Mouse (Mus musculus): ENCODE results near the gene 1700020N01Rik. TPM values are rescaled to one million over a fixed set of nuclear protein-coding genes. Genes with fewer than 3 reads are reported as not detected.

1700020N01Rik gene
- polyA plus RNA-seq, 1 experiment from 2014 or later, result 0.26 TPM

DNA sequence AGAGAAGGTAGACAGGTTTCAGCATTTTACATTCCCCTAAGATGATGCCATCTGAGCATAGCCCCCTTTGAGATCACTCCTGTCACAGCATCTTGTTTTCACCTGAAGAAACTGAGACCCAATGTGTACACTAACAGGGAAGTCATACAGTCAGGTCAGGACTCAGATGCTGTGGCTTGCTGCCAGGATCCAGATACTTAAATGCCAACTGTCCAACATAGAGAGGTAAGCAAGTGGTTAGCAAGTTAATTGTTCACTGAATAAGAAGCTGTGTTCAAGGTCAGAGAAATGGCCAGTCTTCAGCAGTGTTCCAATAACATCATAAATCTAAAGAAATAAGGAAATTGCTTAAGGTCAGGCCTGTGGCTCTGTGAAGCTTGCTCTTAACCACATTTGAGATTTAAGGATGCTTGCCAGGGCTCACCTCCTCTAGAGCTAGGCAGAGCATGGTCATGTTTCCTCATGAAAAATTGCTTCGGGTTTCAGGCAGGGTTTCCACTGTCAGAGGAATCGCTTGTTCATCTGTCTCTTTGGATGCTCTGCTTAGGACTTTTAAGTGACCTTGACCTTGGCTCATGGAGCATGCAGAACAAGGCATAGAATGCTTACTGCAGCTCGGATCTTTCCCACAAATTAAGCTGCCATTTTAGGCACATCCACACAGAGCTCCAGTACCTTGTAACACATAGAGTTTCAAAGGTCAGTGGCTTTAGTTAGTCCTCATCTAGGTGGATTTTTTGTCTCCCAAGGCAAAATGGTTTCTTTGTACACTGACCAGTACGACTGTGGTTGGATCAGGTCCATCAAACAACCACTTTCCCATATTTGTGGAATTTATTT, 20.3 kb downstream of the 1700020N01Rik start:
- no peak overlapping the region for H3K27ac ChIP-seq (ENCODE audit: low read length)
- no peak for ATAC-seq (replicated peaks; ENCODE audit: extremely low read depth, insufficient read depth, low FRiP score)
- 82% methylated on average over 4 of the region's 4 CpGs for whole genome bisulfite sequencing
- no peaks in the 10 kb centered on the region for H3K36me3 ChIP-seq (ENCODE audit: control insufficient read depth, insufficient read depth)
- no peaks in the 10 kb centered on the region for H3K9me3 ChIP-seq (replicated peaks; ENCODE audit: control insufficient read depth, low read length)
- H3K9ac ChIP-seq (ENCODE audit: low read length), result no peak overlapping the region
- H3K4me2 ChIP-seq (ENCODE audit: low read depth, low read length), result no peak overlapping the region
- H3K4me1 ChIP-seq (ENCODE audit: control insufficient read depth, insufficient read depth, low read length), result no peaks in the 10 kb centered on the region
- H3K27me3 ChIP-seq (ENCODE audit: control insufficient read depth, insufficient read depth, low read length), result no peaks in the 10 kb centered on the region
- no peak overlapping the region for H3K4me3 ChIP-seq (ENCODE audit: low read length)

DNA sequence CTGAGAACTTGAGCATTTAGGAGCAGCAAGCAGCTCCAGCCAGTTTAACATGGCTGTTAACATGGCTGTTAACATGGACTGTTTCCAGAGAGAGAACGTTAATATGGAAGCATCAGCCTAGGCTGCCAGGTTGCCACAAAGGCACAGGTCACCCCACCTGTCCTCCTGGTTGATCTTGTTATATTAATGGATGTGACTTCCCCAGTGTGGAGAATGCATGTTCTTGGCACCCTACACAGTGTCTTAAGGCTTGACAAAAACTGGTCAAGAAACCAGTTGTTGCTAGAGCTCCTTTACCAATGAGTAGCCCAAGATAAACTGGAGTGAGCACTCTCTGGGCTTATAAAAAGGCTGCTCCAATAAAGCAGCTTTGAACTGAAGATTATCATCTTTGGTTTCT, 21.6 kb downstream of the 1700020N01Rik start:
- no peak for ATAC-seq (replicated peaks; ENCODE audit: extremely low read depth, insufficient read depth, low FRiP score)

DNA sequence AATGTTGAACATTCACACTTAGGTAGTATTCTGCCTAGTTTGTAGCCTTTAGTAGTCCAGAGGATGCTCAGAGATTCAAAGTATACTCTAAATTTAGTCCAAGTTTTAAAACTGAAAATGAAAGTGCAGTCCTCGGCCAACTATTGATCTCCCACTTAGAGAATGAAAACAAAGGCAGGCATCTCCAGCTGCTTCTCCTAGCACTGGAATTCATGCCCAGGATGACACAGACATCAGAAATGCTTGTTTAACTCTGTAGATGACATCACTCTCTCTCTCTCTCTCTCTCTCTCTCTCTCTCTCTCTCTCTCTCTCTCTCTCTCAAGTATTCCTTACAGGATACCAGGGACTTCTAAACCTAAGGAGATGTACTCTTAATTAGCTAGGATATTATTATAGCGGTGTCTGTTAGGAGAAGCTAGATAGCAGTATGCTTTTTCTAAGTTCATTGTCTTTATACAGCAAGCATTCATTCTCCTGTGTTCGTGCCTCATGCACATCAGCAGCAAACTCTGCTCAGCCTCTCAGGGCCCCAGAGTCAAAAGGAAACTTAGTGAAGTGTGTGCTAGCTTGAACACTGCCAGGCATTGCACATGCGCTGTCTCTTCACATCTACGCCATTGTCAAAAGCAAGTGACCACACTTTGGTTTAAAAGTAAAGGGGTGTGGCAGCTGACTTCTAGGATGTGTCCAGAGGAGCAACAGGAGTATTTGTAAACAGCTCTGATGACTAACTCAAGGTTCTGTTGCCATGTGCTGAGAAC, 26.0 kb downstream of the 1700020N01Rik start:
- no peak overlapping the region for H3K4me3 ChIP-seq (ENCODE audit: low read length)
- H3K27me3 ChIP-seq (ENCODE audit: control insufficient read depth, insufficient read depth, low read length), result no peaks in the 10 kb centered on the region
- peak overlapping the region; percentile 21; the same call in 1 of the 2 replicates for H3K4me2 ChIP-seq (ENCODE audit: low read depth, low read length)
- no peak for ATAC-seq (replicated peaks; ENCODE audit: extremely low read depth, insufficient read depth, low FRiP score)
- H3K9ac ChIP-seq (ENCODE audit: low read length), result no peak overlapping the region
- no peaks in the 10 kb centered on the region for H3K4me1 ChIP-seq (ENCODE audit: control insufficient read depth, insufficient read depth, low read length)
- no peaks in the 10 kb centered on the region for H3K9me3 ChIP-seq (replicated peaks; ENCODE audit: control insufficient read depth, low read length)
- H3K36me3 ChIP-seq (ENCODE audit: control insufficient read depth, insufficient read depth), result no peaks in the 10 kb centered on the region
- H3K27ac ChIP-seq (ENCODE audit: low read length), result no peak overlapping the region
- 72% methylated on average over 5 of the region's 5 CpGs for WGBS

More for the DNA sequence above, 21.6 kb downstream of the 1700020N01Rik start:
- Histone ChIP-seq H3K4me2 (ENCODE audit: low read depth, low read length) (no peak overlapping the region), H3K36me3 (ENCODE audit: control insufficient read depth, insufficient read depth) (no peaks in the 10 kb centered on the region), H3K9me3 (replicated peaks; ENCODE audit: control insufficient read depth, low read length) (no peaks in the 10 kb centered on the region), H3K27me3 (ENCODE audit: control insufficient read depth, insufficient read depth, low read length) (no peaks in the 10 kb centered on the region), H3K9ac (ENCODE audit: low read length) (no peak overlapping the region), H3K4me3 (ENCODE audit: low read length) (no peak overlapping the region), H3K27ac (ENCODE audit: low read length) (no peak overlapping the region), H3K4me1 (ENCODE audit: control insufficient read depth, insufficient read depth, low read length) (no peaks in the 10 kb centered on the region)
- 92% methylated on average over 1 of the region's 1 CpGs for WGBS

DNA sequence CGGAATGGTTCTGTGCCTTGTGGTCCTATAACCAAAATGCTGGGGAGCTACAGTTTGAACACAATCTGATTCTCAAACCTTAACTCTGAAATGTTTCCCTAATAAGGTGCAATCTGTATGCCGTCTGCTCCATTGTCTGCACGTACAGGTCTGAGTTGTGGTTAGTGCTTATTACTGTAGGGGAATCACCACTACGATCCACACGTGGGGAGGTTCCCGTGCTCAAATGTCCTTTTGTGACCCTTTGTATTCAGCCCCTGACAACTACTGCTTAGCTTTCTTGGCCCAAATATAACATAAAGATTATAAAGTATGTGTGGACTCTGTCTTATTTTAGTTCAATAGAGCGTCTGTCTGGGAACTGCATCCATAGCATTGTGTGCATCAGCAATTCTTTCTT, 29.1 kb downstream of the 1700020N01Rik start:
- Histone ChIP-seq H3K36me3 (ENCODE audit: control insufficient read depth, insufficient read depth) (no peaks in the 10 kb centered on the region), H3K27ac (ENCODE audit: low read length) (no peak overlapping the region), H3K9ac (ENCODE audit: low read length) (no peak overlapping the region), H3K4me2 (ENCODE audit: low read depth, low read length) (no peak overlapping the region), H3K9me3 (replicated peaks; ENCODE audit: control insufficient read depth, low read length) (no peaks in the 10 kb centered on the region), H3K27me3 (ENCODE audit: control insufficient read depth, insufficient read depth, low read length) (no peaks in the 10 kb centered on the region), H3K4me3 (ENCODE audit: low read length) (no peak overlapping the region), H3K4me1 (ENCODE audit: control insufficient read depth, insufficient read depth, low read length) (0 out of 2 replicates have a peak, but pooled peaks cover 2% of the 10 kb centered on the region)
- WGBS, result 81% methylated on average over 7 of the region's 7 CpGs
- no peak for ATAC-seq (replicated peaks; ENCODE audit: extremely low read depth, insufficient read depth, low FRiP score)

DNA sequence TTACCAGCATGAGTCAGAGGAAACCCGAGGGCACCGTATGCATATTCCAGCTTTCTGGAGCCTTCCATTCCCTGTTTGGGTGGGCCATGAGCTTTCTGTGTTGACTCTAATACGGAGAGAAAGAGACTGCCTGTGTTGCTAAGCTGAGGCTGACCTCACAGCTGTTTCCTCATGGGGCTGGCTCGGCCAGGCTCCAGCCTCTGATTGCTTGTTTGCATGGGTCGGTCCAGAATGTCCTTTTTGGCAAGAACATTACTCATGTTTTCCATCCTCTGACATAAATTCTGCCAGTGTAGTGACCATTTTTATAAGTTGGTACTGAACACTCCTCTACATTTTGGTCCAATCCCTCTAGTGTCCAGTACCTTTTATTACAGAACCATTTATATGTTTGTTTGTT, 35.6 kb downstream of the 1700020N01Rik start:
- Histone ChIP-seq H3K4me3 (ENCODE audit: low read length) (no peak overlapping the region), H3K9me3 (replicated peaks; ENCODE audit: control insufficient read depth, low read length) (no peaks in the 10 kb centered on the region), H3K36me3 (ENCODE audit: control insufficient read depth, insufficient read depth) (no peaks in the 10 kb centered on the region), H3K9ac (ENCODE audit: low read length) (no peak overlapping the region), H3K4me2 (ENCODE audit: low read depth, low read length) (no peak overlapping the region), H3K27ac (ENCODE audit: low read length) (no peak overlapping the region), H3K4me1 (ENCODE audit: control insufficient read depth, insufficient read depth, low read length) (peaks cover 2% of the 10 kb centered on the region; the same call in 1 of the 2 replicates), H3K27me3 (ENCODE audit: control insufficient read depth, insufficient read depth, low read length) (no peaks in the 10 kb centered on the region)
- peak; percentile 62 for ATAC-seq (replicated peaks; ENCODE audit: extremely low read depth, insufficient read depth, low FRiP score)
- 49% methylated on average over 5 of the region's 5 CpGs for whole genome bisulfite sequencing

DNA sequence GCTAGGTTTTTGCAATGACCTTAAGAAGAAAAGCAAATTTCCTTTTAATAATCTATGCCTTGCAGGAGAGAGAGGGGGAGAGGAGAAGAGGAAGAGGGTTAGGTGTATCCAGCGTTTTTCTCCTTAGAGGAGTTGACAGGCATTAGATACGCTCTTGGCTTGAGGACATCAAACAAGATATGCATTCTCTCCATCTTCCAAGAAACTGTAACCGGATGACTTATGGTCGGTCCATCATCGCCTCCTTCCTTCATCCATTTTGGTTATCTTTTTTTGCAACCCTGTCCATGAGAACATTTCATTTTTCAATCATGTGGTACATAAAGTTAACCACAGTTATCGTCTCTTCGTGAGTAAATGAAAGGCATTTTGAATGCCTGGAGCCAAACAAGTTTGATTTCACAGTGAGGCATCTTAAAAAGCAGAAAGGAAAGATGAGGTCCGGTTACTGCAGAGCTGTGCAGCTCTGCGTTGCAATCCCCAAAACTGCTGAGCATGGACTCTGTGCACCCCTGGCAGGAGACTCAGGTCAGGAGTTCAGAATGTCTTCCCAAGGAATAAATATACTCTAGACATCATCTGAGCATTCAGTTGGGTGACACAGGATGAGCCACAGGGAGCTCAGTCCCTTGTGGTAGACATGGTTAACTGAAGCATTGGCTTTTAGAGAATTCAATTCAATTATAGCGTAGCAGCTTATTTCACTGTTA, 36.2 kb downstream of the 1700020N01Rik start:
- Histone ChIP-seq H3K4me1 (ENCODE audit: control insufficient read depth, insufficient read depth, low read length) (peaks cover 2% of the 10 kb centered on the region; the same call in 1 of the 2 replicates), H3K36me3 (ENCODE audit: control insufficient read depth, insufficient read depth) (no peaks in the 10 kb centered on the region), H3K4me3 (ENCODE audit: low read length) (no peak overlapping the region), H3K27ac (ENCODE audit: low read length) (no peak overlapping the region), H3K9ac (ENCODE audit: low read length) (no peak overlapping the region), H3K4me2 (ENCODE audit: low read depth, low read length) (no peak overlapping the region), H3K9me3 (replicated peaks; ENCODE audit: control insufficient read depth, low read length) (no peaks in the 10 kb centered on the region), H3K27me3 (ENCODE audit: control insufficient read depth, insufficient read depth, low read length) (no peaks in the 10 kb centered on the region)
- WGBS, result 75% methylated on average over 10 of the region's 10 CpGs
- ATAC-seq (replicated peaks; ENCODE audit: extremely low read depth, insufficient read depth, low FRiP score), result 0 out of 2 replicates have a peak, but pooled peaks have one; percentile 49

DNA sequence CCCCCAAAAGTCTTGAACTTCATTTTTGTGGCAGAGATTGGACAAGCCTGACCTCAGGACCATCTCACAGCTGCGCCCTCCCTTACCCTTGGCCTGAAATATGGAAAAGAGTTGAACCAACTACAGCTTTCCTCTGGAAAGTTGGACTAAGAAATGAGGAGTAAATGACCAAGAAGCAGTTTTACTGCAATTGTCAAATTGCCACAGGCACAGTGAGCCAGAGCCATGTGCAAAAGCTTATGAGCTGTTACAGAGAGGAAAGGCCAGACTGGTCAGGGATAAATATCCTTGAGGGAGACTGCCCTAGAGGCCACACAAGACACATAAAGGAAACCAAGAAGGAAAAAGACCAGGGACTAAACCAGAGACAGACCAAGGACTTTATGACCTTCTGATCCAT, 38.5 kb downstream of the 1700020N01Rik start:
- WGBS, result 98% methylated on average over 1 of the region's 1 CpGs
- peaks cover 11% of the 10 kb centered on the region for H3K4me1 ChIP-seq (ENCODE audit: control insufficient read depth, insufficient read depth, low read length)
- no peak for ATAC-seq (replicated peaks; ENCODE audit: extremely low read depth, insufficient read depth, low FRiP score)

DNA sequence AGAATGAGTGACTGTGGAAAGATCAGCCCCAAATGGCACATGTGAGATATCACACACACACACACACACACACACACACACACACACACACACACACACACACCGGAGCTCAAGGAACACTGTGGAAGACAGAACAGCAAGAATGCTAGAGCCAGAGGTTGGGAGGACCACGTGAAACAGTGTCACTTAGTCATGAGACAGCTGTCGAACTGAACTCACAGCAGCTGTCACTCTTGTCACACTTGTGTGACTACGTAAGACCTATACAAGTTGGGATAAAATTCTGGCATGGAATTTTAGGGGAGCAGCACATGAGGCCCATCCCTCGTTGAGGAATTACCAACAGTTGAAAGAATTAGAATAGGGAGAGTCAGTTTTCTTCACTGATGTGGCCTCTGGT, 39.7 kb downstream of the 1700020N01Rik start:
- peaks cover 15% of the 10 kb centered on the region for H3K4me1 ChIP-seq (ENCODE audit: control insufficient read depth, insufficient read depth, low read length)
- no peak for ATAC-seq (replicated peaks; ENCODE audit: extremely low read depth, insufficient read depth, low FRiP score)
- no peak overlapping the region for H3K27ac ChIP-seq (ENCODE audit: low read length)
- no peaks in the 10 kb centered on the region for H3K36me3 ChIP-seq (ENCODE audit: control insufficient read depth, insufficient read depth)
- H3K27me3 ChIP-seq (ENCODE audit: control insufficient read depth, insufficient read depth, low read length), result peaks cover 2% of the 10 kb centered on the region; the same call in 1 of the 2 replicates
- no peaks in the 10 kb centered on the region for H3K9me3 ChIP-seq (replicated peaks; ENCODE audit: control insufficient read depth, low read length)
- H3K4me3 ChIP-seq (ENCODE audit: low read length), result no peak overlapping the region
- 55% methylated on average over 5 of the region's 5 CpGs for WGBS
- no peak overlapping the region for H3K4me2 ChIP-seq (ENCODE audit: low read depth, low read length)
- H3K9ac ChIP-seq (ENCODE audit: low read length), result no peak overlapping the region

More for the DNA sequence above, 38.5 kb downstream of the 1700020N01Rik start:
- H3K27ac ChIP-seq (ENCODE audit: low read length), result no peak overlapping the region
- H3K4me3 ChIP-seq (ENCODE audit: low read length), result no peak overlapping the region
- H3K4me2 ChIP-seq (ENCODE audit: low read depth, low read length), result no peak overlapping the region
- no peaks in the 10 kb centered on the region for H3K9me3 ChIP-seq (replicated peaks; ENCODE audit: control insufficient read depth, low read length)
- H3K36me3 ChIP-seq (ENCODE audit: control insufficient read depth, insufficient read depth), result no peaks in the 10 kb centered on the region
- peaks cover 2% of the 10 kb centered on the region; the same call in 1 of the 2 replicates for H3K27me3 ChIP-seq (ENCODE audit: control insufficient read depth, insufficient read depth, low read length)
- no peak overlapping the region for H3K9ac ChIP-seq (ENCODE audit: low read length)

Measured in heart, embryonic 16.5 days (tissue).